Mouse (Mus musculus): ENCODE results near the gene Lrmda.

Gene Lrmda

GRCm38 (mm10) chr14:22091306-22091705 lies 71.8 kb downstream of the Lrmda start:
- peak; percentile 24 for DNase-seq (ENCODE audit: low read depth, low spot score)

GRCm38 (mm10) chr14:22093124-22093523 lies 73.6 kb downstream of the Lrmda start:
- no peak for DNase-seq (ENCODE audit: low read depth, low spot score)

- DNase-seq (ENCODE audit: low read depth, low spot score): no peak
These were observed 82.7 kb downstream of the Lrmda start for GRCm38 (mm10) chr14:22101961-22102805.

GRCm38 (mm10) chr14:22105855-22106254 lies 86.3 kb downstream of the Lrmda start:
- no peak for DNase-seq (ENCODE audit: low read depth, low spot score)

GRCm38 (mm10) chr14:22106777-22107176 lies 87.3 kb downstream of the Lrmda start:
- DNase-seq (ENCODE audit: low read depth, low spot score): no peak

GRCm38 (mm10) chr14:22109423-22109822 lies 89.9 kb downstream of the Lrmda start:
- no peak for DNase-seq (ENCODE audit: low read depth, low spot score)

GRCm38 (mm10) chr14:22113463-22114361 lies 94.2 kb downstream of the Lrmda start:
- DNase-seq (ENCODE audit: low read depth, low spot score): no peak

GRCm38 (mm10) chr14:22114651-22115351 lies 95.3 kb downstream of the Lrmda start:
- DNase-seq (ENCODE audit: low read depth, low spot score): no peak

GRCm38 (mm10) chr14:22118096-22118495 lies 98.6 kb downstream of the Lrmda start:
- no peak for DNase-seq (ENCODE audit: low read depth, low spot score)

GRCm38 (mm10) chr14:22118512-22118911 lies 99.0 kb downstream of the Lrmda start:
- no peak for DNase-seq (ENCODE audit: low read depth, low spot score)

- DNase-seq (ENCODE audit: low read depth, low spot score): no peak
These were observed 106.8 kb downstream of the Lrmda start for GRCm38 (mm10) chr14:22126276-22126675.

GRCm38 (mm10) chr14:22126859-22127258 lies 107.3 kb downstream of the Lrmda start:
- DNase-seq (ENCODE audit: low read depth, low spot score): no peak

GRCm38 (mm10) chr14:22130950-22131585 lies 111.6 kb downstream of the Lrmda start:
- no peak for DNase-seq (ENCODE audit: low read depth, low spot score)

GRCm38 (mm10) chr14:22139281-22139680 lies 119.8 kb downstream of the Lrmda start:
- no peak for DNase-seq (ENCODE audit: low read depth, low spot score)

GRCm38 (mm10) chr14:22144014-22144413 lies 124.5 kb downstream of the Lrmda start:
- DNase-seq (ENCODE audit: low read depth, low spot score): no peak

GRCm38 (mm10) chr14:22145863-22146262 lies 126.4 kb downstream of the Lrmda start:
- DNase-seq (ENCODE audit: low read depth, low spot score): no peak

GRCm38 (mm10) chr14:22146508-22147044 lies 127.1 kb downstream of the Lrmda start:
- no peak for DNase-seq (ENCODE audit: low read depth, low spot score)

GRCm38 (mm10) chr14:22147341-22148024 lies 128.0 kb downstream of the Lrmda start:
- no peak for DNase-seq (ENCODE audit: low read depth, low spot score)

- DNase-seq (ENCODE audit: low read depth, low spot score): no peak
These were observed 133.2 kb downstream of the Lrmda start for GRCm38 (mm10) chr14:22152701-22153100.

- no peak for DNase-seq (ENCODE audit: low read depth, low spot score)
These were observed 134.6 kb downstream of the Lrmda start for GRCm38 (mm10) chr14:22154096-22154495.

Data from 3T3-L1 (cell line).